Mouse (Mus musculus): ENCODE measurements at regions not wholly inside any gene's neighbourhood (a gene's known extent, or its start where the extent isn't known, plus 50 kb on each side); places are given as distances from the start of the nearest gene placed in this dataset.

- DNase-seq (ENCODE audit: low read depth) = no peak
- TF ChIP-seq POLR2A (IDR thresholded peaks at IDR 0.05; ENCODE audit: borderline replicate concordance, extremely low read depth, insufficient read depth, insufficient read length, poor library complexity, severe bottlenecking) (no peak), CTCF (IDR thresholded peaks at IDR 0.05; ENCODE audit: borderline replicate concordance, extremely low read depth, insufficient read depth, insufficient read length) (no peak)
These were observed 277.5 kb downstream of the Lrriq3 start for GRCm38 (mm10) chr3:155370716-155371115.

GRCm38 (mm10) chr3:155373591-155373990 is 280.4 kb downstream of the Lrriq3 start:
- no peak for DNase-seq (ENCODE audit: low read depth)
- TF ChIP-seq CTCF (IDR thresholded peaks at IDR 0.05; ENCODE audit: borderline replicate concordance, extremely low read depth, insufficient read depth, insufficient read length) (no peak), POLR2A (IDR thresholded peaks at IDR 0.05; ENCODE audit: borderline replicate concordance, extremely low read depth, insufficient read depth, insufficient read length, poor library complexity, severe bottlenecking) (no peak)

DNA sequence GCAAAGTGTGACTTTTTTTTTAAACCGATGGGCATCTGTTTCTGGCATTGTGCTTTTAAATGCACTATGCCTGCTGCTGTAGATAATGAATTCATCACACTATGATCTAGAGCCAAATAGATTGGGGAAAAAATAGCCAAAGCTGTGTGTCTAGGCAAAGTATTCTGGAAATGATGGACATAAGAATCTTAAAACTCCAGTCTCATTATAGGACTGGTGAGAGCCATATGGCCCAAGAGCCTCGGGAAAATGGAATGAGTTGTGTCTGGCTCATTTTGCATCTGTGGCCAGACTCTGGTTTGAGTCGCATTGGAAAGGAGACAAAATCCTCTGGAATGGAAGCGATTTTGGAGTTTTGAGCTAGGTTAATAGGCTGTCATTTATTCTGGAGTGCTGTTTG is 288.7 kb downstream of the Lrriq3 start:
- TF ChIP-seq POLR2A (IDR thresholded peaks at IDR 0.05; ENCODE audit: borderline replicate concordance, extremely low read depth, insufficient read depth, insufficient read length, poor library complexity, severe bottlenecking) = no peak
- TF ChIP-seq CTCF (IDR thresholded peaks at IDR 0.05; ENCODE audit: borderline replicate concordance, extremely low read depth, insufficient read depth, insufficient read length) = no peak
- peak; percentile 70 for DNase-seq (ENCODE audit: low read depth)

- TF ChIP-seq CTCF (IDR thresholded peaks at IDR 0.05; ENCODE audit: borderline replicate concordance, extremely low read depth, insufficient read depth, insufficient read length) = no peak
- no peak for TF ChIP-seq POLR2A (IDR thresholded peaks at IDR 0.05; ENCODE audit: borderline replicate concordance, extremely low read depth, insufficient read depth, insufficient read length, poor library complexity, severe bottlenecking)
- DNase-seq (ENCODE audit: low read depth) = no peak
These were observed 289.6 kb downstream of the Lrriq3 start for GRCm38 (mm10) chr3:155382817-155383216.

- no peak for TF ChIP-seq CTCF (IDR thresholded peaks at IDR 0.05; ENCODE audit: borderline replicate concordance, extremely low read depth, insufficient read depth, insufficient read length)
- no peak for TF ChIP-seq POLR2A (IDR thresholded peaks at IDR 0.05; ENCODE audit: borderline replicate concordance, extremely low read depth, insufficient read depth, insufficient read length, poor library complexity, severe bottlenecking)
- DNase-seq (ENCODE audit: low read depth) = no peak
These were observed 297.4 kb downstream of the Lrriq3 start for GRCm38 (mm10) chr3:155390666-155391065.

DNA sequence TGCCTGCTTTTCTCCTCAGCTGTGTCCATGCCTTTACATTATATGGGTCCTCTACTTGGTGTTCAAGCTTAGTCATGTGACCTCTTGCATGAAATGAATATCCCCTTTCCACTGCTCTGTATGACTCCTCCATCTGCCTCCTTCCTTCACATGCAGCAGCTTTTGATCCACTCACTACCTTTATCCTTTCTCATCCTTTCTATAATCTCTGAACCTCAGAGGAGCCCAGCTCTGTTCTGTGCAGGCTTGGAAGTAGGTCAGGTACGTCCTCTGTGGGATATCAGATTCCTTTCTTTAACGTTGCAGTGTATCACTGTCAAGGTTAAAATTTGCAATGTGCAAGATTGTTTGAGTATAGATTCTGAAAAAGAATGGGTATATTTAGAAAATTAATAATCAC is 302.9 kb downstream of the Lrriq3 start:
- DNase-seq (ENCODE audit: low read depth) = peak; percentile 51
- TF ChIP-seq POLR2A (IDR thresholded peaks at IDR 0.05; ENCODE audit: borderline replicate concordance, extremely low read depth, insufficient read depth, insufficient read length, poor library complexity, severe bottlenecking) (no peak), CTCF (IDR thresholded peaks at IDR 0.05; ENCODE audit: borderline replicate concordance, extremely low read depth, insufficient read depth, insufficient read length) (no peak)

DNA sequence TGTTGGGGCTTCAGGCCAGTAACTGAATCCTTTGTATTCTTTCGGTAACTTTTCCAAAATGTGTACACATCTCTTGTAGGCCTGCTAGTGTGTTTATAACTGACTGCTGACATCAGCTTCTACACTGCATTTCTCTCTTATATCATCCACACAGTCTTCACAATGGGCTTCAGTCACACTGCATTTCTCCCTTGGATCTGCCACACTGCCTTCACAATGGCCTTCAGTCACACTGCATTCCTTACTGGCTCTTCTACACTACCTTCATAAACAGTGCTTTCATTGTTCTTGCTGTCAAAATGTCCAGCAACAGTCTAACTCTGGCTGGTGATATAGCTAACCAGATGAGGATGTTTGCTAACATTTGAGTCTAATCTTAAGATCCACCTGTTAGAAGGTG is 308.5 kb downstream of the Lrriq3 start:
- TF ChIP-seq POLR2A (IDR thresholded peaks at IDR 0.05; ENCODE audit: borderline replicate concordance, extremely low read depth, insufficient read depth, insufficient read length, poor library complexity, severe bottlenecking) (no peak), CTCF (IDR thresholded peaks at IDR 0.05; ENCODE audit: borderline replicate concordance, extremely low read depth, insufficient read depth, insufficient read length) (no peak)
- DNase-seq (ENCODE audit: low read depth) = no peak

GRCm38 (mm10) chr3:155408907-155409306 is 315.7 kb downstream of the Lrriq3 start:
- TF ChIP-seq POLR2A (IDR thresholded peaks at IDR 0.05; ENCODE audit: borderline replicate concordance, extremely low read depth, insufficient read depth, insufficient read length, poor library complexity, severe bottlenecking) = no peak
- peak; percentile 66 for DNase-seq (ENCODE audit: low read depth)

- DNase-seq (ENCODE audit: low read depth) = no peak
- TF ChIP-seq POLR2A (IDR thresholded peaks at IDR 0.05; ENCODE audit: borderline replicate concordance, extremely low read depth, insufficient read depth, insufficient read length, poor library complexity, severe bottlenecking) (no peak), CTCF (IDR thresholded peaks at IDR 0.05; ENCODE audit: borderline replicate concordance, extremely low read depth, insufficient read depth, insufficient read length) (no peak)
These were observed 316.1 kb downstream of the Lrriq3 start for GRCm38 (mm10) chr3:155409371-155409770.

GRCm38 (mm10) chr3:155409867-155410266 is 316.6 kb downstream of the Lrriq3 start:
- TF ChIP-seq POLR2A (IDR thresholded peaks at IDR 0.05; ENCODE audit: borderline replicate concordance, extremely low read depth, insufficient read depth, insufficient read length, poor library complexity, severe bottlenecking) = no peak
- no peak for TF ChIP-seq CTCF (IDR thresholded peaks at IDR 0.05; ENCODE audit: borderline replicate concordance, extremely low read depth, insufficient read depth, insufficient read length)
- DNase-seq (ENCODE audit: low read depth) = peak; percentile 28

- no peak for TF ChIP-seq CTCF (IDR thresholded peaks at IDR 0.05; ENCODE audit: borderline replicate concordance, extremely low read depth, insufficient read depth, insufficient read length)
- no peak for TF ChIP-seq POLR2A (IDR thresholded peaks at IDR 0.05; ENCODE audit: borderline replicate concordance, extremely low read depth, insufficient read depth, insufficient read length, poor library complexity, severe bottlenecking)
- DNase-seq (ENCODE audit: low read depth) = peak; percentile 81
These were observed 366.7 kb downstream of the Lrriq3 start for GRCm38 (mm10) chr3:155459701-155460481.

GRCm38 (mm10) chr3:155462095-155462494 is 368.9 kb downstream of the Lrriq3 start:
- no peak for DNase-seq (ENCODE audit: low read depth)
- TF ChIP-seq POLR2A (IDR thresholded peaks at IDR 0.05; ENCODE audit: borderline replicate concordance, extremely low read depth, insufficient read depth, insufficient read length, poor library complexity, severe bottlenecking) = no peak
- no peak for TF ChIP-seq CTCF (IDR thresholded peaks at IDR 0.05; ENCODE audit: borderline replicate concordance, extremely low read depth, insufficient read depth, insufficient read length)

All from brain, embryonic 14.5 days (tissue).